Mouse (Mus musculus) liver, embryonic 14.5 days (tissue): ENCODE data around the gene Duox1.

Source experiments
- CTCF ChIP-seq: IDR thresholded peaks from 2 replicates; pipeline ENCODE4 v1.5.1; 2016; ENCODE audit warnings: antibody characterized with exemption, low read depth, control low read depth
- EP300 ChIP-seq: IDR thresholded peaks from 2 replicates; pipeline ENCODE4 v1.6.1; 2016; ENCODE audit warnings: antibody characterized with exemption, low read depth

- TF ChIP-seq CTCF (no peak), EP300 (no peak)
Observed at GRCm38 (mm10) chr2:122370101-122370750, 54.8 kb downstream of the Duox1 start.
